Mouse (Mus musculus) intestine, embryonic 16.5 days (tissue): ENCODE measurements at regions not wholly inside any gene's neighbourhood (a gene's known extent, or its start where the extent isn't known, plus 50 kb on each side); places are given as distances from the start of the nearest gene placed in this dataset.

Source experiments
- ATAC-seq: fragments of 200-750 bp; cut with Nextera tagmentation; 2 replicates; pipeline ENCODE4 v1.8.0; 2017; ENCODE audit warnings: moderate TSS enrichment, moderate library complexity
- H3K27ac ChIP-seq: fragments of 300-500 bp; sonication (generic); 2 replicates; pipeline ENCODE4 v1.5.1; 2014; ENCODE audit warnings: mild to moderate bottlenecking, low read length
- H3K27me3 ChIP-seq: fragments of 300-500 bp; sonication (generic); replicated peaks from 2 replicates; pipeline ENCODE4 v1.6.1; 2014; ENCODE audit warnings: low read length, control low read depth, mixed read lengths; ENCODE audit not compliant: control insufficient read depth, insufficient read depth
- H3K36me3 ChIP-seq: fragments of 300-500 bp; sonication (generic); 2 replicates; pipeline ENCODE4 v1.6.1; 2014; ENCODE audit warnings: low read length, control low read depth; ENCODE audit not compliant: control insufficient read depth, insufficient read depth
- H3K4me1 ChIP-seq: fragments of 300-500 bp; sonication (generic); 2 replicates; pipeline ENCODE4 v1.6.1; 2014; ENCODE audit warnings: low read length, control low read depth, mixed read lengths; ENCODE audit not compliant: control insufficient read depth, insufficient read depth
- H3K4me2 ChIP-seq: fragments of 300-500 bp; sonication (generic); 2 replicates; pipeline ENCODE4 v1.6.1; 2014; ENCODE audit warnings: low read depth, low read length, control low read depth
- H3K4me3 ChIP-seq: fragments of 300-500 bp; sonication (generic); 2 replicates; pipeline ENCODE4 v1.5.1; 2014; ENCODE audit warnings: mild to moderate bottlenecking, low read length
- H3K9ac ChIP-seq: fragments of 300-500 bp; sonication (generic); 2 replicates; pipeline ENCODE4 v1.6.1; 2014; ENCODE audit warnings: low read depth, low read length
- H3K9me3 ChIP-seq: fragments of 300-500 bp; sonication (generic); 2 replicates; pipeline ENCODE4 v1.6.1; 2016; ENCODE audit warnings: low read length, control low read depth; ENCODE audit not compliant: control insufficient read depth
- WGBS: fragments of 180-500 bp; shearing (Covaris S2); extraction: QIAGEN DNeasy Blood & Tissue Kit; methylation state at CpG from one replicate; pipeline ENCODE4 v1.1.7; 2014; 5-methylcytosine and 5-hydroxymethylcytosine counted together

DNA sequence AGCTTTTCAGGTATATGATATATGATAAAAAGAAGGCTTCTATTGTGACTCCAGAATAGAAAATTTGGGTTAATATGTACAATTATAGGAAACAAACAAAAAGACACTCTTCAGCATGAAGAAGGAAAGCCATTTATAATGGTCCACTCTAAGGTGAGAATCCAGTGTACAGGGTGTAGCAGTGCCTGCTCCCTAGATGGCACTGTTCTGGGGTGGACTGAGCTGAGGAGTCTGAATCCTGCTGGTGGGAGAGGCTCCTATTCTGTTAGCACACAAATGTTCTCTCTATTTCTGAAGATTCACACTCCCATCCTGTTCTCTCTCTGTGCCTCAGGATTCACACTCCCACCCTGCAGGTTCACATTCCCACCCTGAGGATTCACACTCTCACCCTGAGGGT is 81.5 kb downstream of the Aldh8a1 start:
- no peaks in the 10 kb centered on the region for H3K9me3 ChIP-seq
- no peaks in the 10 kb centered on the region for H3K36me3 ChIP-seq
- no peak overlapping the region for H3K9ac ChIP-seq
- H3K4me2 ChIP-seq = no peak overlapping the region
- H3K27me3 ChIP-seq = no peaks in the 10 kb centered on the region
- H3K4me1 ChIP-seq = peaks cover 10% of the 10 kb centered on the region; the same call in 1 of the 2 replicates
- no peak for ATAC-seq
- H3K4me3 ChIP-seq = no peak overlapping the region
- no peak overlapping the region for H3K27ac ChIP-seq

DNA sequence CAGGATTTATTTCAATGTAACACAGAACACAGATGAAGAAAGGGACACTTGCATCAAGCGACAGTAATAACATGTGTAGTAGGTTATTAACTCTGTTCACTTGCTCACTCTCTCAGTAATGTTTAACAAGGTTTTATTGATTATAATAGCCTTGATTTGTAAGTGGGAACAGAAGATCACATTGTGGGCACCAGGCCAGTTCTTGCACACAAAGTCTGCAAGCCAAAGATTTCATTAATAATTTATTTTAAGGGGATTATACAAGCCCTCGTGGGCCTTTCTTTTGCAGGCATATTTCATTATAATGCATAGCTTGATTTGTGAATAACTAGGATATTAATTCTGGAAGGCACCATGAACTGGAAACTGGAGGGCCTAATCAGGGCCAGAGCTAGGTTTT is 83.0 kb downstream of the Aldh8a1 start:
- Histone ChIP-seq H3K4me3 (no peak overlapping the region), H3K27ac (no peak overlapping the region), H3K9me3 (no peaks in the 10 kb centered on the region), H3K4me1 (peaks cover 10% of the 10 kb centered on the region; the same call in 1 of the 2 replicates), H3K4me2 (no peak overlapping the region), H3K27me3 (no peaks in the 10 kb centered on the region), H3K9ac (no peak overlapping the region), H3K36me3 (no peaks in the 10 kb centered on the region)
- ATAC-seq = peak; percentile 79
- 31% methylated on average over 2 of the region's 2 CpGs for WGBS

DNA sequence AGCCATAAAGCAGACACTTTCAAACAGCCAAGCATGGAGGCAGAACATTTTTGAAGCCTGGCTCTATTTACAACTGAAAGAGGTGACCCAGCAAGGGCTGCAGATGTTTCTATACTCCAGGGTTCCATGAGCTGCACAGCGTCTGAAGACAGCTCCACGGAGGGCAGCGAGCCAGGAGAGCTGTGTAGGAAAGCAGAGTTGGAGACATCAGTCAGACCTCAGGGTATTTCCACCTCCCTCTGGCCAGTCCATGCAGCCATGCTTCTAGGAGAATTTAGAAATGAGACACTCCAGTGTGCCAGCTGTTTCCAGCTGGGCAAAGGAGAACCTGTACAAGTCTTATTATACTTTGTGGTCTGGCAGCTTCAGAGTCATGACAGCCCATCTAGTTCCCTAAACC is 85.8 kb downstream of the Aldh8a1 start:
- no peak overlapping the region for H3K4me2 ChIP-seq
- H3K36me3 ChIP-seq = no peaks in the 10 kb centered on the region
- 49% methylated on average over 3 of the region's 3 CpGs for WGBS
- no peak overlapping the region for H3K4me3 ChIP-seq
- no peak overlapping the region for H3K27ac ChIP-seq
- no peak overlapping the region for H3K9ac ChIP-seq
- no peaks in the 10 kb centered on the region for H3K9me3 ChIP-seq
- no peak for ATAC-seq
- H3K27me3 ChIP-seq = no peaks in the 10 kb centered on the region
- peaks cover 11% of the 10 kb centered on the region; the same call in 1 of the 2 replicates for H3K4me1 ChIP-seq

DNA sequence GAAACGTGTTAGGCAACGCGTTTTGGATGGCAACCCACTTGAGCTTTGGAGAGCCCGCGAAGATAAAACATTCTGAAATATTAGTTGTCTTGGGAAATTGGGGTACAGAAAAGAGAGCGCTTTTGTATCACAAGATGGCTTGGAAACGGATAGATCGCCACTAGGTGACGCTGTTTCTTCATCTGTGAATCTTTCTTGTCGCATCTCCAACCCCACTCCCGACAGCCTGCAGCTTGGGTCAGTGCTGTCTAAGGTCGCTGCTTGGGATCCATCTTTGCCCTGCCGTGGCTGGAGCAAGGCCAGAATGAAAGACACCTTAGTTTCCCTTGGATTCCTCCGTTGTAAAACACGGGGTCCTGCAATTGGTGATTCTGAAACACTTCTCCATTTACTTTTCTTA is 88.3 kb downstream of the Aldh8a1 start:
- H3K27ac ChIP-seq = no peak overlapping the region
- peaks cover 15% of the 10 kb centered on the region; the same call in 1 of the 2 replicates for H3K4me1 ChIP-seq
- peak; percentile 58 for ATAC-seq
- H3K36me3 ChIP-seq = no peaks in the 10 kb centered on the region
- 3% methylated on average over 15 of the region's 15 CpGs for WGBS
- H3K27me3 ChIP-seq = no peaks in the 10 kb centered on the region
- no peak overlapping the region for H3K9ac ChIP-seq
- no peaks in the 10 kb centered on the region for H3K9me3 ChIP-seq
- H3K4me2 ChIP-seq = no peak overlapping the region
- H3K4me3 ChIP-seq = no peak overlapping the region

DNA sequence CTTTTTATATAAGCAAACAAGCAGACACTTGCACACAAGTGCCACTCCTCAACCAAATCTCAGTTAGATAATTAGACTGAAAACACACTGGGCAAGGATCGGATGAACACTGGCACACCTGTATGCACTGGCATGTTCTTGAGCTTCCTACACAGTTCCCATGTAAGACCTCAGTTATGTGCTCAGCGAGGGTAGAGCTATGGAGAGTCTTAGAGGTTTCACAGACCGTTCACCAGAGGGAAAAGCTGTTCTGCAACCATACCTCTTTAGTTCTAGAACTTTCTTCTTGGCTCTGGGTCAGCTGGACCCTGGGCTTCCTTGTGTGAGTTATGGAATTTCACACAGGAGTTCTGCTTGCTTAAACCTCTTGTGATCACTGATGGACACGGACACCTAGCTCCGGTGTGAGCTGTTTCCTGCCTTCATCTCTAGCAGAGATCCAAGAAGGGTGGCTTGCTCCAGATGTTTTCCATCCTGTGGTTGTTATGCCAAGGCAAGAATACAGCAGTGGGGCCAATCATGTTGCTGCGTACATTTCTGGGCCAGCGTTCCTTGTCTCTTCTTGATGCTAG is 88.8 kb downstream of the Aldh8a1 start:
- 49% methylated on average over 7 of the region's 7 CpGs for WGBS
- Histone ChIP-seq H3K36me3 (no peaks in the 10 kb centered on the region), H3K27ac (no peak overlapping the region), H3K4me2 (no peak overlapping the region), H3K9ac (no peak overlapping the region), H3K4me3 (no peak overlapping the region), H3K27me3 (no peaks in the 10 kb centered on the region), H3K9me3 (no peaks in the 10 kb centered on the region), H3K4me1 (peaks cover 15% of the 10 kb centered on the region; the same call in 1 of the 2 replicates)
- 0 out of 2 replicates have a peak, but pooled peaks have one; percentile 36 for ATAC-seq

DNA sequence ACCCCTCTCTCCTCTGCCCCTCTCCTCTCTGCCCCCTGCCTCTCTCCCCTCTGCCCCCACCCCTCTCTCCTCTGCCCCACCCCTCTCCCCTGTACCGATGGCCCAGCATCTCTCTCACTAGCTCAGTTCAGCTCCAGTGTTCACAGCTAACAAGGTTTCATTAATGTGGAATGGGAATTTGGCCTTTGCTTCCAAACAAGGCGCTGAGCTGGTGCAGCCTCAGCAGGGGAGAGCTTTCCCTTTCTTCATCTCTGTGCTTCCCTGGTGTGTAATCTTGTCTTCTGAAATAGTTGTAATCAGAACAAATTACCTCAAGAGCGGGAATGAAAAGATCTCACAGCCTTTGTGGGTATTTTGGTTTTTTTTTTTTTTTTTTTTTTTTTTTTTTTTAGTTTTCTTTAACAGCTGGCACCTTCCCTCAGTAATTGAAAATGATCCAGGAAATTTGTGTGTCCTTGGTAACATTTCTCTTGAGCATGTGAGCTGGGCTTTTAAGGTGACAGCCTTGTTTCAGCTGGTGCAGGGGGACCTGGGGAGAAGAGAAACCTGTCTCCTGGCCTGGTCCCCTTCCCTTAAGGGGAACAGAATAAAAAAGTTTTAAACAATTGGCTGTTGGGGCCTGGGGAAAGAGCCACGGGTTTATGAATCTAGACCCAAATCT is 90.5 kb downstream of the Aldh8a1 start:
- Histone ChIP-seq H3K27me3 (no peaks in the 10 kb centered on the region), H3K9me3 (no peaks in the 10 kb centered on the region), H3K27ac (no peak overlapping the region), H3K4me1 (peaks cover 9% of the 10 kb centered on the region; the same call in 1 of the 2 replicates), H3K9ac (no peak overlapping the region), H3K36me3 (no peaks in the 10 kb centered on the region), H3K4me3 (no peak overlapping the region), H3K4me2 (no peak overlapping the region)
- WGBS = 51% methylated on average over 4 of the region's 4 CpGs
- ATAC-seq = no peak

DNA sequence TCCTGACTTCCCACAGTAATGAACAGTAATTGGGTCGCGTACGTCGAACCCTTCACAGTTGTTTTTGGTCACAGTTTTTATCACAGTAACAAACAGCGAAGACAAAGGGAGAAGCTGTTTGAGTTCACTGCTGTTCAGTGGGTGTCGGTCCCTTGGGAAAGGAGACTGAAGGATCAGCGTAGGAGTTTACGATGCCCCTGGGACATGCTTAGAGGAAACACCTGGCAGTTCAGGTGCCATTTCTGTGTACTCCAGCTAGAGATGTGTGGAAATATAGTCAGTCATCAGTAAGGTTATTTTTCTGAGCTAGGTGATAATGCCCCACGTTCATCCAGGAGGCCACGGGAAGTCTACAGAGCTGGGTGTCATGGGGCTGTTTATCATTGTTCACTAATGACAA is 91.3 kb downstream of the Aldh8a1 start:
- H3K4me3 ChIP-seq = no peak overlapping the region
- ATAC-seq = no peak
- no peak overlapping the region for H3K4me2 ChIP-seq
- peaks cover 6% of the 10 kb centered on the region; the same call in 1 of the 2 replicates for H3K4me1 ChIP-seq
- H3K9me3 ChIP-seq = no peaks in the 10 kb centered on the region
- H3K27ac ChIP-seq = no peak overlapping the region
- H3K36me3 ChIP-seq = no peaks in the 10 kb centered on the region
- H3K9ac ChIP-seq = no peak overlapping the region
- WGBS = 71% methylated on average over 10 of the region's 10 CpGs
- no peaks in the 10 kb centered on the region for H3K27me3 ChIP-seq

DNA sequence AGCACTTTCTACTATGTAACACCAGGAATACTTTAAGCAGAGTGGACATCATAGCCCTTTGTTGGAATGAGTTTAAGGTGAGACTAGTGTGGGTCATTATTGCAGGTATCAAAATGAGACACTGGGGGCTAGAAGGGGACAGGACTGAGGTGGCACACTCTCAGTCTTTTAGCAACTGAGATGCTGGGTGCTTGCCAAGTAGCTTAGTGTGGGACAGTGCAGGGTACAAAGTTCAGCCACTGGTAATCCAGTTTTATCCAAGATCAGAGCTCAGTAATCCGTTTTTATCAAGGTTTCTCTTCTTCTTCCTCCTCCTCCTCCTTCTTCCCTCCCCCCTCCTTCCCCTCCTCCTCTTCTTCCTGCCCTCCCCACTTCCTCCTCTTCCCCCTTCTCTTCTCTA is 92.9 kb downstream of the Aldh8a1 start:
- Histone ChIP-seq H3K36me3 (no peaks in the 10 kb centered on the region), H3K4me3 (no peak overlapping the region), H3K9me3 (no peaks in the 10 kb centered on the region), H3K4me1 (peaks cover 6% of the 10 kb centered on the region; the same call in 1 of the 2 replicates), H3K9ac (no peak overlapping the region), H3K4me2 (no peak overlapping the region), H3K27me3 (no peaks in the 10 kb centered on the region), H3K27ac (no peak overlapping the region)
- ATAC-seq = peak; percentile 58; the same call in 1 of the 2 replicates
- WGBS = 27% methylated on average over 1 of the region's 1 CpGs

DNA sequence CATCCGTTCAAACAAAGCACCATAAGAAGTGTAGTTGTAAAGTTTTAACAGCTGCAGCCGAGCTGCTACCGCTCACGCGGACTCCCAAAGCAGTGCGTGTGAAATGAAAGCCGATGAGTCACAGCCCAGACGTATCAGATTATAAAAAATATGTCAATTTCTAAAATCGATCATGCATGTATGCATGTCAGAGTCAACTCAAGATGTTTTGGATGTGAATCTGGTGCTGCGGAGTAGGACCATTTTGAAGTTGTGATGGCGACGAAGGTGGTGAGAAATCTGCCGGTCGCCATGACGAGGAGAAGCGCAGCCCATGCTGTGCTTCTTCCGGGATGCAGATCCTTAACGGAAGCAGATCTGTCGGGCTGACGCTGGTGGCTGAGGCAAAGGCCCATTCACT is 93.5 kb downstream of the Aldh8a1 start:
- Histone ChIP-seq H3K4me2 (no peak overlapping the region), H3K4me3 (no peak overlapping the region), H3K36me3 (no peaks in the 10 kb centered on the region), H3K9me3 (no peaks in the 10 kb centered on the region), H3K4me1 (peaks cover 4% of the 10 kb centered on the region; the same call in 1 of the 2 replicates), H3K27ac (no peak overlapping the region), H3K9ac (no peak overlapping the region), H3K27me3 (no peaks in the 10 kb centered on the region)
- WGBS = 78% methylated on average over 20 of the region's 20 CpGs
- ATAC-seq = no peak
